Mouse (Mus musculus): ENCODE data around the gene Pnmal1.
A peak's percentile ranks its signal among the peaks of the same experiment; 100 is the strongest.

Pnmal1 gene

GRCm38 (mm10) chr7:16959539-16960187 lies at the start of gene Pnmal1:
Gene Pnmal1, plus strand, starts transcription at chr7:16959679.
- no peak for DNase-seq (ENCODE audit: low read depth)

GRCm38 (mm10) chr7:16909909-16910308 lies 49.6 kb upstream of the Pnmal1 start:
- no peak for DNase-seq (ENCODE audit: low read depth)

GRCm38 (mm10) chr7:16911904-16912303 lies 47.6 kb upstream of the Pnmal1 start:
- DNase-seq (ENCODE audit: low read depth): no peak

- no peak for DNase-seq (ENCODE audit: low read depth)
Observed at GRCm38 (mm10) chr7:16912360-16912759, 47.1 kb upstream of the Pnmal1 start.

GRCm38 (mm10) chr7:16913806-16914452 lies 45.5 kb upstream of the Pnmal1 start:
- DNase-seq (ENCODE audit: low read depth): peak; percentile 89

DNA sequence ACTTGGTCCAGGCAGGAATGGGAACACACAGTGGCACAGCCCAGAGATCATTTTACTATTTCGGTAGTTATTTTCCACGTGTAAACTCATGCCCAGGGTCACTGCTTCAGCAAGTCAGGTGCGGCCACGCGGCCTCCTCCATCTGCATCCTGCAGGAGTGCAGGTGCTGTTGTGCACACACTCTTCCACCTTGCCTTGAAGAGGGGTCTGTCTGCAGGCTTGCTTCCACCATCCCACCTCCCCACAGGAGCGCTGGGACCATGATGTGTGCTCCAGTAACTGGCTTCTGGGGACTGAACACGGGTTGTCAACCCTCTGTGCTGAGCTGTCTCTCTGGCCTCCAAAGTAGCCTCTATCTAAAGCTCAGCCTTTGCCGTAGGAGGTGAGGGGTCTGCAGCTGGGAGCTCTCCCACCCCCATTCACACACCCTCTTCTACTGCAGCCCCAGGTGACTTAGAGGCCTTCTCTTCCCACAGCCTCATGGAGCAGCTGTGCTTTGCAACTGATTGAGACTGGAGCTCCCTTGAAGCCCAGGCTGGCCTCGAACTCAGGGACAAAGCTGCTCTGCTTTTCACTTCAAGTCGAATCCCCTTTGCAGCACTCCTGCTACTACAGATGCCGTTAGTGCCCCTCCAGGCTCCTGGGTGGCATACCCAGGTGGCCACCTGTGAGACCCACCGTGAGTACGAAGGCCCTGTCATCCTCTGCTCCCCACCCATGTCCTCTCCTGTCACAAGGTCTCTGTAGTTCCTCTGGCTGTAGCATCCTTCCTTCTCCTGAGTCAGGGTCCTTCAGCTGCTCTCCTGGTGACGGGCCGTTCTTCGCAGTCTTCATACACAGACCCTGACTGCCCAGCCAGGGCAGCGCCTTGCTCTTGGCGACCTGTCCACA lies 44.8 kb upstream of the Pnmal1 start:
- DNase-seq (ENCODE audit: low read depth): no peak

GRCm38 (mm10) chr7:16915461-16916340 lies 43.8 kb upstream of the Pnmal1 start:
- no peak for DNase-seq (ENCODE audit: low read depth)

- DNase-seq (ENCODE audit: low read depth): no peak
Observed at GRCm38 (mm10) chr7:16916342-16917265, 42.9 kb upstream of the Pnmal1 start.

DNA sequence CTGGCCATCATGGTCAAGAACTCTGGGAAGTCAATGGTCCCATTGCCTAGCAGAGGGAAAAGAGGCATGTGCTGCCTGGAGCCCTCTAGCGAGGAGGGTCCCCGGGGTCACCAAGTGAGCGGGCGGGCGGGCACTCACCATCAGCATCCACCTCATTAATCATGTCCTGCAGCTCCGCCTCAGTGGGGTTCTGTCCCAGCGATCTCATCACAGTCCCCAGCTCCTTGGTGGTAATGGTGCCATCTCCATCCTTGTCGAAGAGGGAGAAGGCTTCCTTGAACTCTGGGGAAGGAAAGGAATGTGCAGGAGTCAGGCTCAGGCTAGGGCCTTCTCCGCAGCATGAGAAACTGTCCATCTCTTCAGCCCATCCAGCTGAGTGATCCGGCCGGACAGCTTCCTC lies 42.0 kb upstream of the Pnmal1 start:
- DNase-seq (ENCODE audit: low read depth): no peak

DNA sequence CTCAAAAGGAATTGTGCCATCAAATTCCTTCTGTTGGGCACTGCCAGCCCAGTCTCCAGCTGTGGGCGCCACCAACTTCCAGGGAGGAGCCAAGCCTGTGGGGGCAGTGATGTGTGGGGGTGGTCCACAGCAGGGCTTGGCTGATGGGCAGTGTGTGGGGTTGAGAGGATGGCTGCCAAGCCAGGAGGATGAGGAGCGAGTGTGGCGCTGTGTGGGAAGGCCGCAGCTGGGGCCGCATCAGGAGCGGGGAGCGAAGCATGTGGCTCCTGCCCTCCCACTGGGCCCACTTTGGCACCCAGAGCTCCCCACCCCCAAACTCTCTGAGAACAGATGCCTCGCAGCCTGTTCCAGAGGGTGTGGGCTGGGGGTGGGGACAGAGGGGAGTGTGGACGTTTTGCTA lies 41.5 kb upstream of the Pnmal1 start:
- DNase-seq (ENCODE audit: low read depth): no peak

GRCm38 (mm10) chr7:16918670-16919069 lies 40.8 kb upstream of the Pnmal1 start:
- no peak for DNase-seq (ENCODE audit: low read depth)

- no peak for DNase-seq (ENCODE audit: low read depth)
Observed at GRCm38 (mm10) chr7:16919395-16920149, 39.9 kb upstream of the Pnmal1 start.

GRCm38 (mm10) chr7:16920150-16920579 lies 39.3 kb upstream of the Pnmal1 start:
- DNase-seq (ENCODE audit: low read depth): no peak

DNA sequence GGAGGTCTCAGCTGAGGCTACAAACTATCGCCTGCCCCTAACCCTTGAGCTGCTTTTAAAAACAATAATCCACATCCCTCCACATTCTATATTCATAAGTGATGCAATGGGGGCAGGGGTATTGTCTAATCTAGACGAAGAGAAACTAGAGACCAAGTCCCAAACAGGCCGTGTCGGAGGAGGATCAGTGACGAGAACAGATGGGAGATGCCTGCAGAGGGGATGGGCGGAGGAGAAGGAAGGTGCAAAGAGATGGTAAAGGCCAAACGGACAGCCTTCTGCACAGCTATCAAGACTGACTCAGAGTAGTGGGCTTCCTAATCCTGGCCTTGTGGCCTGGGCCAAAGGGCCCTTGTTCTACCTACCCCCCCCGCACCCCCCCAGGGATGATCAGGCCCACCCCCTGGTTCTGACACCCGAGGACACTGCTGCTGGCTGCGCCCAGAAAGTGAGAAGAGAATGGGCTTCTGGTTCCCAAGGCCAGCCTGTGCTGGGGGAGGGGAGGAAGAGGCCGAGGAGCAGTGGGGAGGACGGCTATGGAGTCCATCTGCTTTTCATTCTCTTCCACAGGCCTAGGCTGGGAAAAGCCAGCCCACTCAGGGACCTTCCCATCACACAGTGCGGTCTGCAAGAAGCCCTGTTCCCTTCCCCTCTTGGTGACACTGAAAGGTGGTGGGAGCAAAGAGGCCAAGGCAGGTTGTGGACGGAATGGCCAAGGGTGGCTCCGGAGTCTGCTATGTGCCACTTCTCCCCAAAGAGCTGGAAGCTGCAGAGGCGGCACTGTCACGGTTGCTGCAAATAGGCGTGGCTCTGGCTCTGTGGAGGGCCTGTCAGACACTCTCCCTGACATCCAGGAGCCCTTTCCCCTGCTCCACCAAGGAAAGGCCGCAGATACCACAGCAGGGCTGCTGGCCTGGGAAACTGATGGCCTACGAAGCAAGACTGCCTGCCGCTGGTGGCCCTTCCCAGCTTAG lies 38.4 kb upstream of the Pnmal1 start:
- no peak for DNase-seq (ENCODE audit: low read depth)

DNA sequence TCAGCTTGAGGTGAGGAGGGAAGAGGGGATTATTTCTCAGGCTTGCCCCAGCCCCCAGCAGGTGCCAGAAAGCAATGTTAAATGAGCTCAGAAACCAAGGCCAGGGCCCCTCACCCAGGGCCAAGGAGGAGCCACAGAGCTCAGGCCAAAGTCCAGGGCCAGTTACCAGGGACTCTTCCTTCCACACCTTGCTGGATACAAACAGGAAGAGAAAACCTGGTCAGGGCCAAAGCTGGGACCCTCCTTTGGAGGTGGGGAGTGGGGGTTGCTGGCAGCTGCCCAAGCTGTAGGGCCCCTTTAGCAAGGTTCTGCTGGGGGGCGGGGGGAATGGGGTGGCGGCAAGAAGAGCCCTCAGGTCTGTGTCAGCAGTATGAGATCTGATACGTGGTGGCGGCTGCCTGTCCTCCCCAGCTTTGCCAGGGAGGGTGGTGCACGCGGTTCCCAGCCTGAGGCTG lies 37.6 kb upstream of the Pnmal1 start:
- no peak for DNase-seq (ENCODE audit: low read depth)

GRCm38 (mm10) chr7:16922360-16922973 lies 37.0 kb upstream of the Pnmal1 start:
- no peak for DNase-seq (ENCODE audit: low read depth)

DNA sequence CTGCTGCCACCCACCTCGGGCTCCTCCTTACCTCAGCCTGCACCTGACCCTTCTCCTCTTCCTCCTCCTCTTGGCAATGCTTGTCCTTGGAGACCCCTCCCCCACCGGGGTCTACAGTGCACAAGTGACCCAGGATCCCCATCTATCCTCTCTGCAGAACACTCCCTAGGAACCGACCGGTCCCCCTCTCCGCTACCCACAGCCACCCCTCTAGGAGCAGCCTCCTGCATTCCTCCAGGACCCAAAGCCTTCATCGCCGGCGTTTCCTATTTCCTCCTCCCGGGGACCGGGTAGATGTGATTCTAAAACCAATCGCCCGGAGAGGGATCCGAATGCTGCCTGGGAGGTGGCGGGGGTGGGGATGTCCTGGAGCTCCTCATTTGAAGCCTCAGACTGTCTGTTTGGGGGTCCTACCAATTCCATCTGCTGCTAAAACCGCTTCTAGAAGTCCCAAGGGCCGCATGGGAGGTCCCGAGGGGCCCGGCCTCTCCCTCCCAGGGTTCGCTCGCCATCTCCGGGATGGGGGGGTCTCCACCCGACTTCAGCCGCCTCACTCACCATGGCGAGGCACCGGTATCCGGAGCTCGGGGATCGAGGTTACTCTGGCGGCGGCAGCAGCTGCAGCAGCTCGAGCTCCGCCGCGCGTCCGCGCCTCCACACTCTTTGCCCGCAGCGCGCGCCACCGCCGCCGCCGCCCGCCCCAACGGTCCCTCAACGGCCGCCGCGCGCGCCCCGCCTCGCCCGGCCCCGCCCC lies 36.0 kb upstream of the Pnmal1 start:
- no peak for DNase-seq (ENCODE audit: low read depth)
